Mouse (Mus musculus) erythroblast, embryonic 14.5 days (primary cell): ENCODE results near the gene Atp6v0d1.

Experiments used
- GATA1 ChIP-seq: IDR thresholded peaks from 2 replicates; pipeline ENCODE4 v1.6.1; 2012; ENCODE audit warnings: low read length, inconsistent platforms, mixed read lengths
- TAL1 ChIP-seq: IDR thresholded peaks from 3 replicates; pipeline ENCODE4 v1.6.1; 2012; ENCODE audit warnings: low read length, inconsistent platforms, mixed read lengths

- no peak for TF ChIP-seq TAL1
- no peak for TF ChIP-seq GATA1
These were observed 16.3 kb downstream of the Atp6v0d1 start for GRCm38 (mm10) chr8:105549506-105549905.
